Mouse (Mus musculus) telencephalon, adult 2 months (tissue): ENCODE measurements around the gene Prkrip1.

ENCODE experiments used
- DNase-seq: peaks from one replicate; pipeline ENCODE4 v3.0.0-alpha.2; 2011; ENCODE audit warnings: low read depth, low spot score

Gene Prkrip1

DNA sequence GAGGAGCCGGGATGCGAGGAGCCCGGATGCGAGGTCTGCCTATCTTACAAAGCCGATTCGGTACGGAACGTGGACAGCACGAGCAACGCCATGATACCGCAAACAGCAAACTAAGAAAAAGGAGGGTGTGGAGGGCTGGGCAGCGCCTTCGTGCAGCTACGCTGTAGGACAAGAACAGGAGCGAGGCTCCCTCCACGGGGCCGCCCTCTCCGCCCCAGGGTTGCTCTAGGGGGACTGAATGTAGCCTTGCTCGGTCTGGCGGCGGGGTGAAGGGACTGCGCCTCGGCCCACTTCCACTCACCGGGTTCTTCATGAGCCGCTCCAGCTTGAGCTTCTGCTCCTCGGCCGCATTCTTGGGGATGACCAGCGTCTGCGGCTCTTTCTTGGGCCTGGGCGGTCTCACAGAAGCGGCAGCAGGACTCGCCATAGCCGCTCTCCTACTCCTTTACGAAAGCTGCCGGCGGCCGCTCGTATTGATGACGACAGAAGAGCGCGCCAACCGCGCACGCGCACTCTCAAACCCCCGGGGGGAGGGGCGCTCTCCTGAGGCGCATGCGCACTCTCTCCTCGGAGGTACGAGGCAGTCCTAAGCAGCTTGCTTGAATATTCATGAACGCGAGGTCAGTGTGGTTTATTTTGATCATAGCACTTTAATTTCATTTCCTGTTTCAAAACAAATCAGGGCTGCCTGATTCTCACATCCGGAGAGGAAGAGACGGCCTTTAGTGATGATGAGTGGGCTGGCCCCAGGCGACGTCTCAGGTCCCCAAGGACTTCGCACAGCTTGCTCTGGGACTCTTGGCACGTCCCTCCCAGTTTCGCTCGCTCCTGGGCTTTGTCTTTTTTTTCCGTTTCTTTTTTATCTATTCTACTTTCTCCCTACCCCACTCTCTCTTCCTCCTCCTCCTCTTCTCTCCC, at the start of gene Prkrip1:
Prkrip1 (minus strand) TSS at position 490 of the 918 bp plus-strand sequence.
- peak; percentile 92 for DNase-seq

DNA sequence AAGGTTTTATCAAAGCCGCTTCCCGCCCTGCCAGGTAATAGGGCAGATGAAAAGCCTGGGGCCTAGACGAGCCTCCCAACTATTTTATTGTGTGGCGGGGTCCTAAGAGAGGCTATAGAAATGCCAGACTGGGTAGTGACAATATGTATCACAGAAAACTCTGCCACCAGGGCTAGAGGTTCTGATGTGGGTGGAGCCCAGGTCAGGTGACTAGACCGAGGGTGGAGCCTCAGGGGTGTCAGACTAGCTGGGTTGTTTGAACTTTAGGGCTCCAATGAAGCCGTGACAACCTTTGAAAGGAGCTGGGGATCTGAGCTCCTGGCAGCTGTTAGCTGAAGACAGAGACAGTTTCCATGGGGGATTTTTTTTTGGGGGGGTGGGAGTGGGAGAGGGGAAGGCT, 49.7 kb upstream of the Prkrip1 start:
- no peak for DNase-seq

GRCm38 (mm10) chr5:136246452-136246838, 47.7 kb upstream of the Prkrip1 start, which contains the start of gene Sh2b2:
TSS of gene Sh2b2 (minus strand) at chr5:136246556.
- DNase-seq, result no peak

- DNase-seq, result no peak
Measured at GRCm38 (mm10) chr5:136245541-136246451, 47.0 kb upstream of the Prkrip1 start.

GRCm38 (mm10) chr5:136244762-136245540, 46.2 kb upstream of the Prkrip1 start:
- DNase-seq, result peak; percentile 57

DNA sequence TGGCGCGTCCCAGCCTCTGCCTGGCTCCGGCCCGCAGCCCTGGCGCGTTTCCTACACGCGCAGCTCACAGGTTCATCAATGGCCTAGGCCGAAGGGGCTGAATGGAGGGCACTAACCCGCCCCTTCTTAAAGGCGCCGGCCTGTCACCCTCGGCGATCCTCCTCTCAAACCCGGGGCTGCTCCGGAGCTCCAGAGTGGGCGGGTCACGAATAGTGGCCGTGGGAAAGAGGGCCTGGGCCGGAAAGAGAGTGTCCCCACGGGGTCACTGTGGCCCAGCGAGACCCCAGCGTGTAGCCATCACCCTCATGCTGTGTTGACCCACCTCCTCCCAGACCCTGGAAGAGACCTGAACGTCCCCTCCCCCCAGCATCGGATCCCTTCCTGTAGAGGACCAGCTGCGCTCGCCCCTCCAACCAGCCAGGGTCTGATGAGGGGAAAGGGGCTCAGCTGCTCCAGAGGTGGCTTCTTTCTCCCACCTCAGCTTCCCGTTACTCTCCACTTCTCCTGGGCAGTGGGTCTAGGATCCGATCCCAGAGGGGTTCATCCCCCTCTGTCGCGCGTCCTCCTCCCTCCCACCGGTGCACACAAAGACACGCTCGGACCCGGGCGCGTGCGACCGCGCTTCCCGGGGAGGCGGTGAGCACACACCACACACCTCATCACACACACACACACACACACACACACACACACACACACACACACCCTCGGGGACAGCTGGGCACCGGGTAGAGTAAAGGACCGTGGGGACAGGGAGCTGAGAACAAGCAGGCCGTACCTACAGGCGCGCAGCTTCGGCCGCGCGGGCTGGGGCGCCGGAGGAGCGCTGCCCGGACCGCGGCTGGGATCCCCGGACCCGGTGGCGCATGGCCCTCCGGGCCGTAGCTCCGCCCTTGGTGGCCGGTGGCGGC, 45.3 kb upstream of the Prkrip1 start:
- no peak for DNase-seq

DNA sequence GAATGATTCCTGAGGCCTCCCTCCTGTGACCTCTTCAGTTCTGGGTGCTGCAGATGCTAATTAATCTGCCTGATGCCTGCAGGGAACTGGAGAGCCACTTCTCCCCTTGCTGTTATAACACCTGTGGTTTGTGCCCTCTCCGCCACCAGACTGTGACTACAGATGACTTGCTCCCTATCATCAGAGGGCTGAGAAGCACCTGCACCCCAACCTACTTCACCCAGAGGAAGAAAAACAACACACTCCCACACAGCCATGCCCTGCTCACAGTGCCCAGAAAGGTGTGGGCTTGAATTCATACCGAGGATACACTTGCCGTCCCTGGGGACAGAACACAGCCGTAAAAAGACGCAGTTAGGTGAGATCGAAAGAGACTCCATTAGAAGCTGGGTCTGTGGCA, 42.4 kb upstream of the Prkrip1 start:
- DNase-seq, result no peak

DNA sequence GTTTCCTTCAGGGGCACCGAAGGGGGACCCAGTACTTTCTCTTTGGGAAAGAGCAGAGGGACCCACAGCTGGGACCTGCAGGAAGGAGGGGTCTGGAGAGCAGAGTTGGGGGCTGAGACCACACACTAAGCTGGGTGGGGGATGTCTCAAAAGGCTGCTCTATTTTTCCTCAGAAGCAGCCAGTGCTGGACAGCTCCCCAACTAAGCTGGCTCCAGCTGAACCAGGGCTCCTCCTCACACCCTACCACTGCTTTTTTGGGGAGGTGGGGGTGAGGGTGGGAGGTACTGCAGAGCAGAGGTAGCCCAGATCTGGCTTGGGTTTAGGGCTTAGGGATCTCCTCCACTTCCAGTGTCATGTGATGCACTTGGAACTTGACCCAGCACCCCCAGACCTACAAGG, 41.6 kb upstream of the Prkrip1 start:
- no peak for DNase-seq

DNA sequence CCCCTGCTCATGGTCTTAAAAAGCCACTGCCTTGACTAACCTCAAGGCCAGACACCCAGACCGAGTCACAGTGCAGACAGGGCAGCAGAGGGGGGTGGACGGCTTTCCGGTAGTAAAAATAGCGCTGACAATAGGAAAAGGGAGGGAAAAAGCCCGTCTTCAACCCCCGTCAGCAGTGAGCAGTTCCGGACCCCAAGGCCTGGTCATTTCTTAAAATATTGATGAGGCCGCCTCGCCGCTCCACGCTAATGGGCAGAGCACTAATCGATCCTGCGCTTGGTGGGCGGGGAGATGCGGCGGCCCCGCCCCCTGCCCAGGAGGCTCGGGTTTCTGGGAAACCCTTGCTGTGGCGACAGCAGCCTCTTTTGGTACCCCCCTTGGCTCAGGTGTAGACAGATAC, 38.8 kb upstream of the Prkrip1 start:
- no peak for DNase-seq

- no peak for DNase-seq
Measured at GRCm38 (mm10) chr5:136236611-136237010, 37.8 kb upstream of the Prkrip1 start.

- no peak for DNase-seq
Measured at GRCm38 (mm10) chr5:136230348-136231035, 31.7 kb upstream of the Prkrip1 start.

DNA sequence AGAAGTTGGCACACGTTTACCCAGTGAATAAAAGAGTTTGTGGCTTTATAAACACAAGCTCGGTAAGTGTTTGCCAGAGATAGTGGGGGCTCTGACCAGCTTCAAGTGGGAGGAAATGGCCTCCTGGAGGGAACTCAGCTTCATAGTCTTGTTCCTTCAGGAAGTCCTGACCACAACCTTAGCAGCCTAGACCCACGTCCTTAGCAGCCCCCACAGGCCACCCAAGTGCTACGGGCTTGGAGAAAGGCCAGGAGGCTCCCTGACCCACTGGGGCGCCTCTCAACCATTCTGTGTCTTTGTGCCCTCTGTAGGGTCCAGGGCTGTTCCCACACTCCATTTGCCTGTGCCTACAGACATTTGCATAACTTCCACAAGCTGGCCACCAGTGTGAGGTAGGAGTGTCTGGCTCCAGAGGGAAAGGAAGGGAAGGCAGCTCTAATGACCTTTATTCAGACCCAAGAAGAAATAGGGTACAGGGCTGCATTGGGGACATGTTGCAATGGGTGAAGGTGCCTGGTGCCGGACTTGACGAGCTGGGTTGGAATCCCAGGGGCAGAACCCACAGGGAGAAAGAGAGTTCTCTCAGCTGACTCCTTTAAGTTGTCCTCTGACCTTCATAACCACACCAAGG, 27.6 kb upstream of the Prkrip1 start:
- DNase-seq, result no peak

DNA sequence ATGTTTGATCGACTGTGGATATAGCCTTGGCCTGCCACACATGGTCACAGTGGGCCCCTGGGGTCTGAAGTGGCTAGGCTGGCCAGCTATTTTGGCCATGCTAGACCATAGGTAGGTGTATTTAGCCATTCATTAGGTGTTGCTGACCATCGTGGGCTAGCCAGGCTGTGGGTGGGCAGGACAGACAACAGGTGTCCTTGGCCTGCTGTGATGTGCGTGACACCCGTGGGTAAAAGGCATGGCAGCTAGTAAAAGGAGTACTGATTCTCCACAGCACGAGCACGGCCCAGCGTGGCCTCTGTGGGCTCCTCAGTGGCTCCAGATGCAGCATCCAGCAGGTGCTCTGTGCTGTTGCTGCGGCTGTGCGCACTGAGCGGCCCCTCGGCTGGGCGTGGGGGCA, 19.8 kb upstream of the Prkrip1 start:
- no peak for DNase-seq

DNA sequence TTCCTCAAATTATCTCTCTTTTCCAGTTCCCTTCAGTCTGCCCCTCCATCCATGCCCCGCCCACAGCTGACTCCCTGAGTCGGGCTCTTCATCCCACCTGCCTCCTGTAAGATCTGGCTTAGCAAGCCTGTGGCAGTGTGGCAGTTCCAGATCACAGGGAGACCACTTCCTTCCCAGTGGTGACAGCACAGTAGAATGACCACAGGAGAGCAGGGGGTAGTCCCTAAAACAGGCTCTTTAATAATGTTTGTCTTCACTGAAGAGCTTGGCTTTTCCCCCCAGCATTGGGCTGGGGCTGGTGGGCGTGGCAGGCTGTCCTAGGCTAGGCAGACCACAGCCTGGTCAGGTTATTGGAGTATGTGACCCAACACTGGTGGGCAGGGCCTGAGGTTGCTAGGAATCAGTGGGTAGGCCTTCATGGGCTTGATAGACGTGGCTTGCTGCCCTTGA, 19.2 kb upstream of the Prkrip1 start:
- DNase-seq, result no peak

DNA sequence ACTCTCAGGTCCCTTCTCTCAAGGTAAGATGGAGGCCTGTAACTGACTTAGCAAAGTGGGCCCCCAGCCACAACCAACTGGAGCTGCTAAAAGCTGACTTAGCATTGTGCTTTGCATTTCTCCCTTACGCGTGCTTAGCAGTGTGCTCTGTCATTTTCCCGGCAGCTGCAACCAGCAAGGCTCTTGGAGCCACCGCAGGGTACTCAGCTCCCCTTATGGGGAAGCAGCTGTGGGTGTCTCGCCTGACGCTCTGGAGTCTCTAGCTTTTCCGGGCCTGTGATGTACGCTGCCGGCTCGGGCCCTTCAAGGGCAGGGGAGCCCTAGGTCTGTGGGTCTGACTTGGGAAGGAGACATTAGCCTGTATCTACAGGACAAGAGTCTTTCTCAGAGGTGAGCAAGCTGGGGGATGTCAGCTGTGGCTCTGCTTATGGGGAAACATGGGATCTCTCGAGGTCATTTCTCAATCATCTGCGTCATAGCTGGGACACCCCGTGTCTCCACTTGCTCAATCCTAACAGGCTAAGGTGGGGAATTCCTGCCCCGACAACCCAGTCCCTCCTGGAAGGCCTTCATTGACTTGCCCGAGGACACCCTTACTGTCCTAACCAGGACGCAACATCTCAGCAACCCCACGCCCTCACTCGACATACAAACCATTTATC, 18.4 kb upstream of the Prkrip1 start:
- DNase-seq, result no peak

DNA sequence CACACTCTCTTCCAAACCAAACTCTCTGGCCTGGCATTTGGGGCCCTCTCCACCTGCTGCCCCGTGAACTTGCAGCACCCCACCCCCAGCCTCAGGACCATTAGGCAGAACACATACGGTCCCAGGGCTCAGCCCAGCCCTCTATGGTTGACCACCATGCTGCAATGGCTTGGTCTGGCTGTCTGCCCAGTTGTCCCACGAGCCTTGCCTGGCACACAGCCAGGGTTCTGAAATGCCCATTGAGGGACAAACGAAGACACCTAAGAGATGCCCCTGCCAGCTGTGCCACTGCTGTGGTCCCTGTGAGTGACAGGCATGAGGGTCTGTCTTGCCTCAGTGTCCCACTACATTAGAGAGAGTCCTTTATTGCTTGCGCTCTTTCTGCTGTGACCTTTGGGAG, 17.2 kb upstream of the Prkrip1 start:
- no peak for DNase-seq

DNA sequence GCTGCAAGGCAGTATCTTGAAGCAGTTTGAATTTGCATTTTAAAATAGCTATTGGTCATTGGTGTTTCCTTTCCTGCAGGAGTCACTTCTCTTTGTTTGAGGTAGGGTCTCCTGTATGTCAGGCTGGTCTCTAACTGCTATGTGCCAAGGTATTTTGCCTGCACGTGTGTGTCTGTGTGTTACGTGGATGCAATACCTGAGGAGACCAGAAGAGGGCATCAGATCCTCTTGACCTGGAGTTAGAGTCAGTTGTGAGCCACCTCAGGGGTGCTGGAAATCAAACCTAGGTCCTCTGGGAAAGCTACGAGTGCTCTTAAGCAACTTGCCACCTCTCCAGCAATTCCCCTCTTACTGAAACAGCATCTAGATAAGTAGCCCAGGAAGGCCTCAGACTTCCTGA, 16.4 kb upstream of the Prkrip1 start:
- DNase-seq, result no peak

DNA sequence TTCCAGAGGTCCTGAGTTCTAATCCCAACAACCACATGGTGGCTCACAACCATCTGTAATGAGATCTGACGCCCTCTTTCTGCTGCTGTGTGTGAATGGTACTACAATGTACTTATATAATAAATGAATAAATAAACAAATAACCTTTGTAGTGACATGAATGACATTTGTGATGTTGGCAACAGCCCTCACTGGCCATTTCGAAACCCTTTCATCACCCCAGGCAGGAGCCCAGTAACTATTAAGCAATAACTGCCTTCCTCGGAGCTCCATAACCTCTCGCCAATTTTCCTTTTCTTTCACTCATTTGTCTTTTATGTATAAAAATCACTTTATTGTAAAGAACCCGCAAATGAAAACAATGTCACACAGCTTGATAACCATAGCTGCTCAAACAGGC, 15.0 kb upstream of the Prkrip1 start:
- no peak for DNase-seq

DNA sequence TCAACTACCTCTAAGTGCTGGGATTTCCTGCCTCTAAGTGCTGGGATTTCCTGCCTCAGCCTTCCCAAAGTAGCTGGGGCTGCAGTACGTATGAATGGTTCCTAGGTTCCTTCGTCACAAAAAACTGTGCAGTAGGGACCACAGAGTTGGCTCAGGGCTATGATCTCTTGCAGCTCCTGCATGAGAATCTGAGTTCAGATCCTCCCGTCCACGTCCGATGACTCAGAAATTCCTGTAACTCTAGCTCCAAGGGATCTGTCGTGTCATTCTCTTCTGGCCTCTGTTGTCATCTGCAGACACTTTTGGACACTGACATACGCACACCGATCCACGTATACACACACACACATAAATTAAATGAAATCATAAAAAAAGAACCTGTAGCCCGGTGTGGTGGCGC, 14.0 kb upstream of the Prkrip1 start:
- DNase-seq, result no peak
